Mouse (Mus musculus): ENCODE data around the gene Psmb2.
A peak's percentile ranks its signal among the peaks of the same experiment; 100 is the strongest.

The Psmb2 gene

GRCm38 (mm10) chr4:126752608-126753141, 75.2 kb downstream of the Psmb2 start:
- no peak for DNase-seq (ENCODE audit: low read depth, low spot score)

GRCm38 (mm10) chr4:126753268-126754230, 76.1 kb downstream of the Psmb2 start, which contains the start of the genes Ncdn and AU040320:
Ncdn (minus strand) TSS chr4:126753438.
AU040320 (plus strand) TSS chr4:126753544.
- peak; percentile 95 for DNase-seq (ENCODE audit: low read depth, low spot score)

- DNase-seq (ENCODE audit: low read depth, low spot score) = no peak
Observed at GRCm38 (mm10) chr4:126754231-126754611, 76.8 kb downstream of the Psmb2 start.

- no peak for DNase-seq (ENCODE audit: low read depth, low spot score)
Observed at GRCm38 (mm10) chr4:126754736-126755374, 77.4 kb downstream of the Psmb2 start.

- DNase-seq (ENCODE audit: low read depth, low spot score) = no peak
Observed at GRCm38 (mm10) chr4:126756766-126757165, 79.3 kb downstream of the Psmb2 start.

- DNase-seq (ENCODE audit: low read depth, low spot score) = no peak
Observed at GRCm38 (mm10) chr4:126758299-126758698, 80.9 kb downstream of the Psmb2 start.
